In genomic region chr6:124807986-124808357, GRCm38 (mm10) we compare ENCODE assay signal across 8 mouse cellular contexts. TPM values are rescaled to one million over a fixed set of nuclear protein-coding genes. Genes with fewer than 3 reads are reported as not detected.
DNase-seq lines count a peak whose midpoint lies in the region; ATAC-seq and TF ChIP-seq lines count a peak whose summit lies in the region.

No protein-coding gene starts in this region.

- no peak for DNase-seq in heart, postnatal 36 days
- no peak for DNase-seq in G1E (ENCODE audit: low spot score)
- DNase-seq in heart, postnatal 0 days (ENCODE audit: low spot score): no peak
- no peak for DNase-seq in adrenal gland, postnatal 4 days (ENCODE audit: low spot score in 2 of 2)
- no peak for DNase-seq in testis, postnatal 10 days (ENCODE audit: low spot score)
- no peak for DNase-seq in spleen, postnatal 36 days (ENCODE audit: low spot score in 2 of 2)

- peaks cover 44% of the 10 kb centered on the region for H3K79me2 ChIP-seq in macrophage (ENCODE audit: inconsistent target)

- no peak for TF ChIP-seq CTCF in G1E (IDR thresholded peaks at IDR 0.05; ENCODE audit: low read depth, low read length)
- no peak for TF ChIP-seq CTCF in heart, postnatal 0 days (IDR thresholded peaks at IDR 0.05; ENCODE audit: low read depth)

- peak overlapping the region; percentile 84; the same call in 1 of the 2 replicates for H3K9ac ChIP-seq in heart, embryonic 11.5 days (ENCODE audit: low read depth, low read length)
- H3K9ac ChIP-seq in heart, postnatal 0 days (replicated peaks; ENCODE audit: low read depth, low read length): peak overlapping the region; percentile 61; the same call in 1 of the 2 replicates

- intact Hi-C loops in heart, postnatal 36 days (cut with DNase I): loop anchor here (5.0 kb wide), 1 partner anchor 106 kb away; no protein-coding TSS in a partner anchor

- H3K4me1 ChIP-seq in heart, embryonic 11.5 days (ENCODE audit: control insufficient read depth, insufficient read depth, low read length): peaks cover 37% of the 10 kb centered on the region
- H3K4me1 ChIP-seq in G1E (ENCODE audit: insufficient read depth, low read depth, low read length): peaks cover 82% of the 10 kb centered on the region
- H3K4me1 ChIP-seq in heart, postnatal 0 days (ENCODE audit: control insufficient read depth, insufficient read depth): peaks cover 16% of the 10 kb centered on the region

- 66% methylated on average over 6 of the region's 6 CpGs for WGBS in heart, embryonic 11.5 days (ENCODE audit: insufficient replicate concordance)
- WGBS in heart, postnatal 0 days: 61% methylated on average over 6 of the region's 6 CpGs
- 84% methylated on average over 5 of the region's 6 CpGs for WGBS in macrophage (ENCODE audit: missing documents)

- ATAC-seq in heart, embryonic 11.5 days (replicated peaks; ENCODE audit: insufficient number of reproducible peaks, low FRiP score, low TSS enrichment): no peak
- no peak for ATAC-seq in G1E (ENCODE audit: extremely low read depth, insufficient number of reproducible peaks, low FRiP score, poor library complexity, severe bottlenecking)
- no peak for ATAC-seq in heart, postnatal 0 days (ENCODE audit: insufficient read depth, low read depth)

- H3K4me2 ChIP-seq in heart, embryonic 11.5 days: peak overlapping the region; percentile 92
- H3K4me2 ChIP-seq in heart, postnatal 0 days (ENCODE audit: low read depth, low read length): peak overlapping the region; percentile 70

- peak overlapping the region; percentile 68 for H3K4me3 ChIP-seq in heart, embryonic 11.5 days (ENCODE audit: low read depth, low read length)
- peak overlapping the region; percentile 74; the same call in 1 of the 2 replicates for H3K4me3 ChIP-seq in G1E (ENCODE audit: low read depth, low read length)
- H3K4me3 ChIP-seq in heart, postnatal 0 days (ENCODE audit: low read depth, low read length): peak overlapping the region; percentile 54
- H3K4me3 ChIP-seq in macrophage (ENCODE audit: inconsistent target): peak overlapping the region; percentile 98

- peaks cover 12% of the 10 kb centered on the region for H3K36me3 ChIP-seq in heart, embryonic 11.5 days (ENCODE audit: control insufficient read depth, insufficient read depth, low read length)
- H3K36me3 ChIP-seq in G1E (replicated peaks) (peaks cover 50% of the 10 kb centered on the region), macrophage (ENCODE audit: inconsistent target) (peaks cover 12% of the 10 kb centered on the region; the same call in 1 of the 2 replicates)
- H3K36me3 ChIP-seq in heart, postnatal 0 days (replicated peaks; ENCODE audit: control insufficient read depth, insufficient read depth, low read length): peaks cover 17% of the 10 kb centered on the region

- no peak for TF ChIP-seq EP300 in heart, postnatal 0 days (IDR thresholded peaks at IDR 0.05; ENCODE audit: low read depth)

- peak overlapping the region; percentile 92 for H3K27ac ChIP-seq in heart, embryonic 11.5 days (ENCODE audit: low read depth, low read length)
- H3K27ac ChIP-seq in heart, postnatal 0 days (ENCODE audit: low read depth): peak overlapping the region; percentile 78
- H3K27ac ChIP-seq in macrophage: peak overlapping the region; percentile 95

- H3K9me3 ChIP-seq in heart, embryonic 11.5 days (replicated peaks; ENCODE audit: control insufficient read depth, low read length): no peaks in the 10 kb centered on the region
- H3K9me3 ChIP-seq in G1E (replicated peaks): no peaks in the 10 kb centered on the region
- H3K9me3 ChIP-seq in heart, postnatal 0 days (replicated peaks; ENCODE audit: control insufficient read depth, low read length): no peaks in the 10 kb centered on the region

- H3K27me3 ChIP-seq in heart, embryonic 11.5 days (ENCODE audit: control insufficient read depth, insufficient read depth, low read length): no peaks in the 10 kb centered on the region
- H3K27me3 ChIP-seq in G1E (ENCODE audit: insufficient read depth, low read length): no peaks in the 10 kb centered on the region
- no peaks in the 10 kb centered on the region for H3K27me3 ChIP-seq in heart, postnatal 0 days (ENCODE audit: control insufficient read depth, insufficient read depth, low read length)

RNA-seq across cellular contexts. Expression of gene Spsb2, which starts 0.5 kb away (rescaled TPM):
- 4.5 and 6.6 TPM in 2 replicates for polyA plus RNA-seq in heart, embryonic 11.5 days (2014; fragmentation: Nextera tagmentation; extraction: Ambion mirVana)
- total RNA-seq in heart, postnatal 36 days (2021): 1 to 10 TPM; 3.6 to 4.9 TPM
- 1.9 TPM in 2 replicates for total RNA-seq in G1E (2014; fragmentation: Nextera tagmentation)
- 6.9 and 9.4 TPM in 2 replicates for total RNA-seq in G1E (2017)
- 10.1 and 10.9 TPM in 2 replicates for polyA plus RNA-seq in G1E (2012)
- 5.9 and 17.6 TPM in 2 replicates for total RNA-seq in heart, postnatal 0 days (2014; rRNA removed; ENCODE audit: low replicate concordance)
- polyA plus RNA-seq in heart, postnatal 0 days (2015; fragmentation: Nextera tagmentation; extraction: Ambion mirVana): 7.0 and 7.7 TPM in 2 replicates
- 10 to 100 TPM in 16 of 26 experiments, 1 to 10 TPM in 10; 3.8 to 57.7 (median 13.4) TPM for total RNA-seq in macrophage (2018; cell fraction: chromatin; rRNA removed)
- 10 to 100 TPM; 13.6 to 65.5 (median 43.0) TPM for total RNA-seq in macrophage (2018; cell fraction: cytosol; rRNA removed)
- total RNA-seq in macrophage (2018; cell fraction: nucleus; rRNA removed): 10 to 100 TPM in 24 of 26 experiments, 1 to 10 TPM in 2; 7.9 to 47.7 (median 21.7) TPM
- 24.2 to 48.9 TPM (median 43.2 TPM) in 3 replicates for polyA plus RNA-seq in macrophage (2018)
- total RNA-seq in adrenal gland, postnatal 4 days (2021): 10 to 100 TPM; 18.7 to 19.2 TPM

RNA-seq across cellular contexts. Expression of gene Tpi1, which starts 6.1 kb away (rescaled TPM):
- 1,419 and 1,543 TPM in 2 replicates for polyA plus RNA-seq in heart, embryonic 11.5 days (2014; fragmentation: Nextera tagmentation; extraction: Ambion mirVana)
- 100 to 1,000 TPM; 830 to 887 TPM for total RNA-seq in heart, postnatal 36 days (2021)
- total RNA-seq in G1E (2014; fragmentation: Nextera tagmentation) (601 and 619 TPM in 2 replicates), G1E (2017) (903 and 1,035 TPM in 2 replicates)
- polyA plus RNA-seq in G1E (2012) (520 and 701 TPM in 2 replicates), macrophage (2018) (195 to 347 TPM (median 203 TPM) in 3 replicates)
- total RNA-seq in heart, postnatal 0 days (2014; rRNA removed; ENCODE audit: low replicate concordance): 1,544 and 1,648 TPM in 2 replicates
- polyA plus RNA-seq in heart, postnatal 0 days (2015; fragmentation: Nextera tagmentation; extraction: Ambion mirVana): 1,138 and 1,142 TPM in 2 replicates
- 100 to 1,000 TPM in 1 of 26 experiments, 10 to 100 TPM in 25; 11.1 to 110 (median 37.3) TPM for total RNA-seq in macrophage (2018; cell fraction: chromatin; rRNA removed)
- total RNA-seq in macrophage (2018; cell fraction: cytosol; rRNA removed): 100 to 1,000 TPM; 189 to 306 (median 240) TPM
- total RNA-seq in macrophage (2018; cell fraction: nucleus; rRNA removed): 100 to 1,000 TPM in 2 of 26 experiments, 10 to 100 TPM in 24; 37.9 to 113 (median 59.9) TPM
- total RNA-seq in adrenal gland, postnatal 4 days (2021): 100 to 1,000 TPM; 422 to 439 TPM

RNA-seq across cellular contexts. Expression of gene Usp5, which starts 21.3 kb away (rescaled TPM):
- 87.3 and 98.3 TPM in 2 replicates for polyA plus RNA-seq in heart, embryonic 11.5 days (2014; fragmentation: Nextera tagmentation; extraction: Ambion mirVana)
- 10 to 100 TPM; 74.0 to 85.5 TPM for total RNA-seq in heart, postnatal 36 days (2021)
- 34.6 and 45.9 TPM in 2 replicates for total RNA-seq in G1E (2014; fragmentation: Nextera tagmentation)
- 67.0 and 76.8 TPM in 2 replicates for total RNA-seq in G1E (2017)
- polyA plus RNA-seq in G1E (2012): 53.0 and 68.2 TPM in 2 replicates
- 92.2 and 126 TPM in 2 replicates for total RNA-seq in heart, postnatal 0 days (2014; rRNA removed; ENCODE audit: low replicate concordance)
- 66.4 and 73.5 TPM in 2 replicates for polyA plus RNA-seq in heart, postnatal 0 days (2015; fragmentation: Nextera tagmentation; extraction: Ambion mirVana)
- total RNA-seq in macrophage (2018; cell fraction: chromatin; rRNA removed): 100 to 1,000 TPM in 20 of 26 experiments, 10 to 100 TPM in 6; 66.7 to 281 (median 189) TPM
- total RNA-seq in macrophage (2018; cell fraction: cytosol; rRNA removed): 10 to 100 TPM; 48.4 to 91.4 (median 73.8) TPM
- total RNA-seq in macrophage (2018; cell fraction: nucleus; rRNA removed): 100 to 1,000 TPM in 14 of 26 experiments, 10 to 100 TPM in 12; 56.7 to 205 (median 107) TPM
- 61.4 to 91.7 TPM (median 71.1 TPM) in 3 replicates for polyA plus RNA-seq in macrophage (2018)
- 100 to 1,000 TPM; 141 to 148 TPM for total RNA-seq in adrenal gland, postnatal 4 days (2021)

RNA-seq across cellular contexts. Expression of gene Cdca3, which starts 21.4 kb away (rescaled TPM):
- polyA plus RNA-seq in heart, embryonic 11.5 days (2014; fragmentation: Nextera tagmentation; extraction: Ambion mirVana): 137 and 153 TPM in 2 replicates
- total RNA-seq in heart, postnatal 36 days (2021): under 1 TPM; 0.49 to 0.83 TPM
- total RNA-seq in G1E (2014; fragmentation: Nextera tagmentation) (109 and 112 TPM in 2 replicates), G1E (2017) (137 and 150 TPM in 2 replicates)
- polyA plus RNA-seq in G1E (2012) (50.9 and 67.2 TPM in 2 replicates), macrophage (2018) (3.2 to 22.0 TPM (median 8.6 TPM) in 3 replicates)
- 95.9 and 127 TPM in 2 replicates for total RNA-seq in heart, postnatal 0 days (2014; rRNA removed; ENCODE audit: low replicate concordance)
- 51.6 and 52.9 TPM in 2 replicates for polyA plus RNA-seq in heart, postnatal 0 days (2015; fragmentation: Nextera tagmentation; extraction: Ambion mirVana)
- 10 to 100 TPM in 2 of 26 experiments, 1 to 10 TPM in 18, under 1 TPM in 6; 0.40 to 17.0 (median 2.5) TPM for total RNA-seq in macrophage (2018; cell fraction: chromatin; rRNA removed)
- 10 to 100 TPM in 2 of 26 experiments, 1 to 10 TPM in 24; 1.4 to 11.8 (median 3.6) TPM for total RNA-seq in macrophage (2018; cell fraction: cytosol; rRNA removed)
- total RNA-seq in macrophage (2018; cell fraction: nucleus; rRNA removed): 10 to 100 TPM in 1 of 26 experiments, 1 to 10 TPM in 23, under 1 TPM in 2; 0.63 to 19.1 (median 3.1) TPM
- 10 to 100 TPM; 50.6 to 58.6 TPM for total RNA-seq in adrenal gland, postnatal 4 days (2021)

RNA-seq across cellular contexts. Expression of gene Lrrc23, which starts 28.4 kb away (rescaled TPM):
- polyA plus RNA-seq in heart, embryonic 11.5 days (2014; fragmentation: Nextera tagmentation; extraction: Ambion mirVana): not detected in 2 replicates
- not detected for total RNA-seq in heart, postnatal 36 days (2021)
- total RNA-seq in G1E (2014; fragmentation: Nextera tagmentation) (not detected in 2 replicates), G1E (2017) (0.11 TPM in 1 of 2 replicates, not detected in the other)
- polyA plus RNA-seq in G1E (2012) (not detected in 2 replicates), macrophage (2018) (not detected in 3 replicates)
- not detected in 2 replicates for total RNA-seq in heart, postnatal 0 days (2014; rRNA removed; ENCODE audit: low replicate concordance)
- 0.95 TPM in 1 of 2 replicates, not detected in the other for polyA plus RNA-seq in heart, postnatal 0 days (2015; fragmentation: Nextera tagmentation; extraction: Ambion mirVana)
- total RNA-seq in macrophage (2018; cell fraction: chromatin; rRNA removed): not detected
- total RNA-seq in macrophage (2018; cell fraction: cytosol; rRNA removed): not detected
- under 1 TPM in 1 of 26 experiments, not detected in 25; 0.48 TPM for total RNA-seq in macrophage (2018; cell fraction: nucleus; rRNA removed)
- not detected for total RNA-seq in adrenal gland, postnatal 4 days (2021)
